Mouse (Mus musculus): ENCODE data around the gene Col19a1. TPM values are rescaled to one million over a fixed set of nuclear protein-coding genes. Genes with fewer than 3 reads are reported as not detected.

The Col19a1 gene
- polyA plus RNA-seq, 1 experiment = 0.14 TPM

GRCm38 (mm10) chr1:24527194-24527593, 60.1 kb downstream of the Col19a1 start:
- 60% methylated on average over 2 of the region's 2 CpGs for WGBS
- DNase-seq (ENCODE audit: low read depth in 1 of 2, low spot score in 2 of 2) = no peak
- Histone ChIP-seq H3K27ac (ENCODE audit: insufficient read depth, low read length) (no peak overlapping the region), H3K4me3 (ENCODE audit: extremely low read depth, insufficient read depth, insufficient read length) (no peak overlapping the region), H3K27me3 (ENCODE audit: control insufficient read depth, insufficient read depth, low read length) (no peaks in the 10 kb centered on the region), H3K36me3 (ENCODE audit: control insufficient read depth, insufficient read depth, low read length) (no peaks in the 10 kb centered on the region), H3K4me1 (ENCODE audit: control insufficient read depth, insufficient read depth, insufficient read length) (no peaks in the 10 kb centered on the region)
- no peak for TF ChIP-seq CTCF (IDR thresholded peaks at IDR 0.05; ENCODE audit: extremely low read depth, insufficient read depth, insufficient read length, insufficient replicate concordance)
- TF ChIP-seq POLR2A (IDR thresholded peaks at IDR 0.05; ENCODE audit: low read depth, low read length) = no peak

GRCm38 (mm10) chr1:24517462-24517861, 69.8 kb downstream of the Col19a1 start:
- TF ChIP-seq POLR2A (IDR thresholded peaks at IDR 0.05; ENCODE audit: low read depth, low read length) = no peak
- no peak for TF ChIP-seq CTCF (IDR thresholded peaks at IDR 0.05; ENCODE audit: extremely low read depth, insufficient read depth, insufficient read length, insufficient replicate concordance)
- Histone ChIP-seq H3K36me3 (ENCODE audit: control insufficient read depth, insufficient read depth, low read length) (no peaks in the 10 kb centered on the region), H3K27ac (ENCODE audit: insufficient read depth, low read length) (no peak overlapping the region), H3K4me1 (ENCODE audit: control insufficient read depth, insufficient read depth, insufficient read length) (no peaks in the 10 kb centered on the region), H3K27me3 (ENCODE audit: control insufficient read depth, insufficient read depth, low read length) (no peaks in the 10 kb centered on the region), H3K4me3 (ENCODE audit: extremely low read depth, insufficient read depth, insufficient read length) (no peak overlapping the region)
- 84% methylated on average over 4 of the region's 4 CpGs for WGBS
- DNase-seq (ENCODE audit: low read depth in 1 of 2, low spot score in 2 of 2) = no peak

- TF ChIP-seq CTCF (IDR thresholded peaks at IDR 0.05; ENCODE audit: extremely low read depth, insufficient read depth, insufficient read length, insufficient replicate concordance) (no peak), POLR2A (IDR thresholded peaks at IDR 0.05; ENCODE audit: low read depth, low read length) (no peak)
- 93% methylated on average over 5 of the region's 5 CpGs for WGBS
- no peaks in the 10 kb centered on the region for H3K27me3 ChIP-seq (ENCODE audit: control insufficient read depth, insufficient read depth, low read length)
- no peak for DNase-seq (ENCODE audit: low read depth in 1 of 2, low spot score in 2 of 2)
- H3K27ac ChIP-seq (ENCODE audit: insufficient read depth, low read length) = no peak overlapping the region
- H3K36me3 ChIP-seq (ENCODE audit: control insufficient read depth, insufficient read depth, low read length) = no peaks in the 10 kb centered on the region
- no peaks in the 10 kb centered on the region for H3K4me1 ChIP-seq (ENCODE audit: control insufficient read depth, insufficient read depth, insufficient read length)
- no peak overlapping the region for H3K4me3 ChIP-seq (ENCODE audit: extremely low read depth, insufficient read depth, insufficient read length)
These were observed 71.9 kb downstream of the Col19a1 start for GRCm38 (mm10) chr1:24515341-24515740.

GRCm38 (mm10) chr1:24511536-24511935, 75.7 kb downstream of the Col19a1 start:
- TF ChIP-seq POLR2A (IDR thresholded peaks at IDR 0.05; ENCODE audit: low read depth, low read length) = no peak
- Histone ChIP-seq H3K4me3 (ENCODE audit: extremely low read depth, insufficient read depth, insufficient read length) (no peak overlapping the region), H3K36me3 (ENCODE audit: control insufficient read depth, insufficient read depth, low read length) (no peaks in the 10 kb centered on the region), H3K27ac (ENCODE audit: insufficient read depth, low read length) (no peak overlapping the region), H3K4me1 (ENCODE audit: control insufficient read depth, insufficient read depth, insufficient read length) (no peaks in the 10 kb centered on the region), H3K27me3 (ENCODE audit: control insufficient read depth, insufficient read depth, low read length) (no peaks in the 10 kb centered on the region)
- 85% methylated on average over 6 of the region's 6 CpGs for WGBS
- DNase-seq (ENCODE audit: low read depth in 1 of 2, low spot score in 2 of 2) = no peak

- H3K4me3 ChIP-seq (ENCODE audit: extremely low read depth, insufficient read depth, insufficient read length) = no peak overlapping the region
- H3K27me3 ChIP-seq (ENCODE audit: control insufficient read depth, insufficient read depth, low read length) = no peaks in the 10 kb centered on the region
- no peaks in the 10 kb centered on the region for H3K4me1 ChIP-seq (ENCODE audit: control insufficient read depth, insufficient read depth, insufficient read length)
- TF ChIP-seq CTCF (IDR thresholded peaks at IDR 0.05; ENCODE audit: extremely low read depth, insufficient read depth, insufficient read length, insufficient replicate concordance) (no peak), POLR2A (IDR thresholded peaks at IDR 0.05; ENCODE audit: low read depth, low read length) (no peak)
- WGBS = 83% methylated on average over 4 of the region's 4 CpGs
- no peaks in the 10 kb centered on the region for H3K36me3 ChIP-seq (ENCODE audit: control insufficient read depth, insufficient read depth, low read length)
- no peak overlapping the region for H3K27ac ChIP-seq (ENCODE audit: insufficient read depth, low read length)
- no peak for DNase-seq (ENCODE audit: low read depth in 1 of 2, low spot score in 2 of 2)
These were observed 91.9 kb downstream of the Col19a1 start for GRCm38 (mm10) chr1:24495400-24495799.

- no peaks in the 10 kb centered on the region for H3K27me3 ChIP-seq (ENCODE audit: control insufficient read depth, insufficient read depth, low read length)
- DNase-seq (ENCODE audit: low read depth in 1 of 2, low spot score in 2 of 2) = no peak
- H3K4me1 ChIP-seq (ENCODE audit: control insufficient read depth, insufficient read depth, insufficient read length) = no peaks in the 10 kb centered on the region
- no peak for TF ChIP-seq CTCF (IDR thresholded peaks at IDR 0.05; ENCODE audit: extremely low read depth, insufficient read depth, insufficient read length, insufficient replicate concordance)
- TF ChIP-seq POLR2A (IDR thresholded peaks at IDR 0.05; ENCODE audit: low read depth, low read length) = no peak
- no peak overlapping the region for H3K27ac ChIP-seq (ENCODE audit: insufficient read depth, low read length)
- H3K4me3 ChIP-seq (ENCODE audit: extremely low read depth, insufficient read depth, insufficient read length) = no peak overlapping the region
- no peaks in the 10 kb centered on the region for H3K36me3 ChIP-seq (ENCODE audit: control insufficient read depth, insufficient read depth, low read length)
- 88% methylated on average over 5 of the region's 5 CpGs for WGBS
These were observed 103.1 kb downstream of the Col19a1 start for GRCm38 (mm10) chr1:24484161-24484560.

- WGBS = 76% methylated on average over 7 of the region's 7 CpGs
- H3K4me1 ChIP-seq (ENCODE audit: control insufficient read depth, insufficient read depth, insufficient read length) = no peaks in the 10 kb centered on the region
- no peak overlapping the region for H3K4me3 ChIP-seq (ENCODE audit: extremely low read depth, insufficient read depth, insufficient read length)
- no peak for DNase-seq (ENCODE audit: low read depth in 1 of 2, low spot score in 2 of 2)
- TF ChIP-seq POLR2A (IDR thresholded peaks at IDR 0.05; ENCODE audit: low read depth, low read length) = no peak
- no peak for TF ChIP-seq CTCF (IDR thresholded peaks at IDR 0.05; ENCODE audit: extremely low read depth, insufficient read depth, insufficient read length, insufficient replicate concordance)
- no peak overlapping the region for H3K27ac ChIP-seq (ENCODE audit: insufficient read depth, low read length)
- H3K27me3 ChIP-seq (ENCODE audit: control insufficient read depth, insufficient read depth, low read length) = no peaks in the 10 kb centered on the region
- H3K36me3 ChIP-seq (ENCODE audit: control insufficient read depth, insufficient read depth, low read length) = no peaks in the 10 kb centered on the region
These were observed 116.1 kb downstream of the Col19a1 start for GRCm38 (mm10) chr1:24471096-24471710.
